Mouse (Mus musculus): Measurements from ENCODE around the gene Myrfl.

DNA sequence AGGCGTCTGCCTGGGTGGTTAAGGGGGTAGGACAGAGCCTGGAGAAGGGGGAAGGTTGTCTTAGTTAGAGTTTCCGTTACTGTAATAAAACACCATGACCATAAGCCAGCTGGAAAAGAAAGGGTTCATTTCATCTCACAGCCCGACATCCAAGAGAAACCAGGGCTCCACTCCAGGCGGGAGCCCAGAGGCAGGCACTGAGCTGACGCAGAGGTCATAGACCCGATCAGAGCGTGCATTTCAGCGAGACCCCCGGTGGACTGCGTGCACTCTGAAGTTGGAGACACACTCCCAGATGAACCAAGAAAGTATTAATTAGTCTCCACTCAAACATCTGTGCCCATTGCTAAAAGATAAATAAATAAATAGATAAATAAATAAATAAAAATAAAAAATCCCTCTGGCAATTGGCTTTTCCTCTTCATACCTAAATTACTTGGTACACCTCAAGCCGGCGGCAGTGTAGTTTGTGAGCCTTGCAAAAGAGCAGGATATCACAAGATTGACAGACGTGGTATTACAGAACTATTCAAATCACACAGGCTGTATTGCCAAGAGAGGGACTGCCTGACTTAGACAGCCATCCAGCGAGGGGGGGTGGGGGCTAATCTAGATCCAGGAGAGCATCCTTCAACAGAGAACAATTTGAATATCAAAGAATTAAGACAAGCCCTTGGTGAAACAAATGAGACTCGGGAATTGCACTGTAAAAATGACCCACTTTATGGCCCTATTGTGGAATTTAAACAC, 81.2 kb downstream of the Myrfl start:
- TF ChIP-seq TAL1 (IDR thresholded peaks at IDR 0.05; ENCODE audit: low read length) (no peak), GATA1 (IDR thresholded peaks at IDR 0.05; ENCODE audit: low read length) (no peak)
